Mouse (Mus musculus) CH12F3 (cell line): ENCODE measurements around the gene Nktr.

Experiments used
- in situ Hi-C: fragments of 300-500 bp; cut with MboI; formaldehyde crosslinking; loops from 2 replicates; pipeline ENCODE4 v1.14.3; 2020; ENCODE audit warnings: low sequenced_read_pairs

Nktr gene

GRCm38 (mm10) chr9:121760271-121761090 lies 41.5 kb downstream of the Nktr start:
- in situ Hi-C loops: no loop called here

GRCm38 (mm10) chr9:121761091-121761665 lies 42.2 kb downstream of the Nktr start:
- in situ Hi-C loops: no loop called here

GRCm38 (mm10) chr9:121761787-121762186 lies 42.8 kb downstream of the Nktr start:
- in situ Hi-C loops: no loop called here

GRCm38 (mm10) chr9:121762248-121762647 lies 43.3 kb downstream of the Nktr start:
- in situ Hi-C loops: no loop called here

- in situ Hi-C loops: no loop called here
Measured at GRCm38 (mm10) chr9:121762761-121763160, 43.8 kb downstream of the Nktr start.

GRCm38 (mm10) chr9:121763716-121764115 lies 44.7 kb downstream of the Nktr start:
- in situ Hi-C loops: no loop called here

GRCm38 (mm10) chr9:121765166-121765855 lies 46.3 kb downstream of the Nktr start:
- in situ Hi-C loops: no loop called here

GRCm38 (mm10) chr9:121772412-121772811 lies 53.4 kb downstream of the Nktr start:
- in situ Hi-C loops: no loop called here

- in situ Hi-C loops: no loop called here
Measured at GRCm38 (mm10) chr9:121775951-121776350, 57.0 kb downstream of the Nktr start.

GRCm38 (mm10) chr9:121776511-121776910 lies 57.5 kb downstream of the Nktr start:
- in situ Hi-C loops: no loop called here

- in situ Hi-C loops: no loop called here
Measured at GRCm38 (mm10) chr9:121777484-121778065, 58.6 kb downstream of the Nktr start, which contains the start of gene Klhl40. Gene Klhl40 (plus strand): TSS chr9:121777607.

GRCm38 (mm10) chr9:121778066-121778624 lies 59.2 kb downstream of the Nktr start:
- in situ Hi-C loops: no loop called here

- in situ Hi-C loops: no loop called here
Measured at GRCm38 (mm10) chr9:121784801-121785200, 65.8 kb downstream of the Nktr start.

GRCm38 (mm10) chr9:121785261-121785660 lies 66.3 kb downstream of the Nktr start:
- in situ Hi-C loops: no loop called here

- in situ Hi-C loops: no loop called here
Measured at GRCm38 (mm10) chr9:121786359-121786758, 67.4 kb downstream of the Nktr start.

- in situ Hi-C loops: no loop called here
Measured at GRCm38 (mm10) chr9:121791206-121791605, 72.2 kb downstream of the Nktr start.

- in situ Hi-C loops: no loop called here
Measured at GRCm38 (mm10) chr9:121791757-121792521, 73.0 kb downstream of the Nktr start, which contains the start of gene Hhatl. Gene Hhatl (minus strand): TSS chr9:121792507.

GRCm38 (mm10) chr9:121794972-121795539 lies 76.1 kb downstream of the Nktr start:
- in situ Hi-C loops: no loop called here

GRCm38 (mm10) chr9:121797722-121798121 lies 78.8 kb downstream of the Nktr start:
- in situ Hi-C loops: no loop called here
